Mouse (Mus musculus) heart, embryonic 11.5 days (tissue): ENCODE data around the gene Sbk2. TPM values are rescaled to one million over a fixed set of nuclear protein-coding genes. Genes with fewer than 3 reads are reported as not detected.

Experiments
- ATAC-seq: fragments of 200-750 bp; cut with Nextera tagmentation; replicated peaks from 2 replicates; pipeline ENCODE4 v1.8.0; 2017; ENCODE audit warnings: moderate library complexity; ENCODE audit not compliant: insufficient number of reproducible peaks, low FRiP score, low TSS enrichment
- H3K27ac ChIP-seq: fragments of 300-500 bp; sonication (generic); 2 replicates; pipeline ENCODE4 v1.5.1; 2014; ENCODE audit warnings: mild to moderate bottlenecking, low read depth, low read length
- H3K27me3 ChIP-seq: fragments of 300-500 bp; sonication (generic); 2 replicates; pipeline ENCODE4 v1.6.1; 2014; ENCODE audit warnings: mild to moderate bottlenecking, low read length, mixed read lengths; ENCODE audit not compliant: control insufficient read depth, insufficient read depth
- H3K36me3 ChIP-seq: fragments of 300-500 bp; sonication (generic); 2 replicates; pipeline ENCODE4 v1.6.1; 2014; ENCODE audit warnings: mild to moderate bottlenecking, low read length, moderate library complexity, mixed read lengths; ENCODE audit not compliant: control insufficient read depth, insufficient read depth
- H3K4me1 ChIP-seq: fragments of 300-500 bp; sonication (generic); 2 replicates; pipeline ENCODE4 v1.6.1; 2014; ENCODE audit warnings: low read length; ENCODE audit not compliant: control insufficient read depth, insufficient read depth
- H3K4me2 ChIP-seq: fragments of 300-500 bp; sonication (generic); 2 replicates; pipeline ENCODE4 v1.6.1; 2014; ENCODE audit warnings: mild to moderate bottlenecking, moderate library complexity
- H3K4me3 ChIP-seq: fragments of 300-500 bp; sonication (generic); 2 replicates; pipeline ENCODE4 v1.5.1; 2014; ENCODE audit warnings: low read depth, low read length
- H3K9ac ChIP-seq: fragments of 300-500 bp; sonication (generic); 2 replicates; pipeline ENCODE4 v1.6.1; 2014; ENCODE audit warnings: mild to moderate bottlenecking, low read depth, low read length, moderate library complexity
- H3K9me3 ChIP-seq: fragments of 300-500 bp; sonication (generic); replicated peaks from 2 replicates; pipeline ENCODE4 v1.6.1; 2016; ENCODE audit warnings: low read length; ENCODE audit not compliant: control insufficient read depth
- WGBS: fragments of 180-500 bp; shearing (Covaris S2); extraction: QIAGEN DNeasy Blood & Tissue Kit; methylation state at CpG from one replicate; pipeline ENCODE4 v1.1.7; 2014; ENCODE audit not compliant: insufficient replicate concordance; 5-methylcytosine and 5-hydroxymethylcytosine counted together
- polyA plus RNA-seq: library from polyadenylated mRNA; unstranded; fragments of >200 nt; fragmentation: Nextera tagmentation; extraction: Ambion mirVana; gene quantifications from 2 replicates; pipeline ENCODE4 v1.2.1, GENCODE M21; 2014

The Sbk2 gene
- polyA plus RNA-seq, 1 experiment from 2014 or later, result 3.3 TPM

DNA sequence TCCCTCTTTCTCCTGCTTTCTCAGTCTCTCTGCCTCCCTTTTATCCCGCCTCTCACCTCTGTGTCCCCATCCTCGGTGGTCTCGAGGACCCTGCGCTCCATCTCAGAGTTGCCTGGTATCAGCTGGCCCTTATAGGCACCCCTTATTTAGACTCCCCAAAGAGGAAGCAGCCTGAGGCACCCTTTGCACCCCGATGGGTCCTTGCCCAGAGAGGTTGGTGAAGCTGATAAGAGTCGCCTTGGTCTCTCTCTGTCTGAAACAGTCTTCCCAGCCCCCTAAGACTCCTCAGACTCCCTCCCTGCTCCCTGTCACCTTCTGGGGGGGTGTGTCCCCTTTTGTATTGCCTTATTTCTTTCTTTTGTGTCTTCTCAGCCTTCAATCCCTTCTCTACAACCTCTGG is 6.9 kb upstream of the Sbk2 start, which contains the start of gene Sbk3:
Gene Sbk3, minus strand, starts transcription at position 101 of the 400 bp plus-strand sequence.
- Histone ChIP-seq H3K27me3 (no peaks in the 10 kb centered on the region), H3K9ac (no peak within 1 kb of the TSS), H3K27ac (no peak within 1 kb of the TSS), H3K36me3 (no peaks in the 10 kb centered on the region), H3K4me1 (peaks cover 4% of the 10 kb centered on the region; the same call in 1 of the 2 replicates), H3K4me3 (no peak within 1 kb of the TSS), H3K4me2 (no peak within 1 kb of the TSS), H3K9me3 (no peaks in the 10 kb centered on the region)
- 38% methylated on average over 6 of the region's 6 CpGs for WGBS
- ATAC-seq, result no peak

DNA sequence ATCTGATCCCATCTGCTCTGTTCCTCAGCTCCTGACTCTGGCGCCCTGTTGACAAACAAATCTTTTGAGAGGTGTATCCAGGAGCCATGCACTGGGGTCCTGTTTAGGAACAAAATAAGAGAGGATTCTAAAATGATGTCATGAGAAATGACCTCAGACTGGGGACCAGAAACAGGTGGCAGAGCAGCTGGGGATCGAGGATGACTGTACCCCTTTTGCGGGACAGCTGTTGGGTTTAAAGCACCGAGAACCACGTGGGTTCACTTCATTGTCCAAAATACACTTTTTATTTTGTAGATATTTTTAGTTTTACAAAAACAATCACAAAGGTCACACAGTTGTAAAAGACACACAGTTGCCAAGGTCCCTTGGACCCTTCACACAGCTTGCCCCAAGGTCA is 782 bp upstream of the Sbk2 start:
- Histone ChIP-seq H3K27me3 (no peaks in the 10 kb centered on the region), H3K4me3 (no peak overlapping the region), H3K36me3 (no peaks in the 10 kb centered on the region), H3K27ac (no peak overlapping the region), H3K4me2 (no peak overlapping the region), H3K4me1 (peaks cover 3% of the 10 kb centered on the region; the same call in 1 of the 2 replicates), H3K9ac (no peak overlapping the region), H3K9me3 (no peaks in the 10 kb centered on the region)
- WGBS, result 67% methylated on average over 5 of the region's 5 CpGs
- ATAC-seq, result no peak

DNA sequence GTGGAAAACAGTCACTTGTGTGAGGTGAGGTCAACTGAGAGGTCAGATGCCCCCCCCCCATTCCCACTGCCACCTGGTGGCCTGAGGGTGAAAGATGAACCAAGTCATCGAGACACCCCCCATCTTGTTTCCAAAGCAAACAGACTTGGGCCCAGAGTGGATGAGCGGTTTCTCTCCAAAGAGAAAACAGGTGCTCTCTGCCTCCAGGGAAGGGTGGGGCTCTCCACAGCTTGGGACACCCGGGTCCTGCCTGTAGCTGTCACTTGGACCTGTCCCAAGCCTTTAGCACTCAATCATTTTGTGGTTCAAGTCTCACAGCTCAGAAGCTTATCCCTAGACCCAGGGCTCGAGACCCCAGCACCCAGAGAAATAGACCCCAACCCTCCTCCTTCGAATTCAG is 679 bp downstream of the Sbk2 start:
- Histone ChIP-seq H3K36me3 (no peaks in the 10 kb centered on the region), H3K4me2 (no peak overlapping the region), H3K9ac (no peak overlapping the region), H3K27me3 (no peaks in the 10 kb centered on the region), H3K9me3 (no peaks in the 10 kb centered on the region), H3K4me1 (peaks cover 3% of the 10 kb centered on the region; the same call in 1 of the 2 replicates), H3K27ac (no peak overlapping the region), H3K4me3 (no peak overlapping the region)
- 65% methylated on average over 5 of the region's 5 CpGs for WGBS
- ATAC-seq, result no peak

DNA sequence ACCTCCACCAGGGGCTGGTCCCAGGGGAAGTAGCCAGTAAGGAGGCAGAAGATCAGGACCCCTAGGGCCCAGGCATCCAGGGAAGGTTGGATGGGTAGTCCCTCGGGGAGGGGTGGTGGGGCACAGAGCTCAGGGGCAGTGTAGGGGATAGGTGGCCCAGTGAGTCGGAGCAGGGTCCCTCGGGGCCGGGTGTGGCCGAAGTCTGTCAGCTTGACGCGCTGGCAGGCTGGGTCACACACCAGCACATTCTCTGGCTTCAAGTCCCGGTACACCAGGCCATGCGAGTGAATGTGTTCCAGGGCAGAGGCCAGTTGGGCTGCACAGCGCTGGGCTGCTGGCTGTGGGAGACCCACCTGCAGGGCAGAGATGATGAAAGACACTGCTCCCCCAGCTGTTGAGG is 6.8 kb downstream of the Sbk2 start:
- Histone ChIP-seq H3K27ac (no peak overlapping the region), H3K27me3 (no peaks in the 10 kb centered on the region), H3K4me2 (no peak overlapping the region), H3K4me1 (peaks cover 10% of the 10 kb centered on the region), H3K36me3 (no peaks in the 10 kb centered on the region), H3K4me3 (no peak overlapping the region), H3K9me3 (no peaks in the 10 kb centered on the region), H3K9ac (no peak overlapping the region)
- no peak for ATAC-seq
- 75% methylated on average over 10 of the region's 10 CpGs for WGBS

DNA sequence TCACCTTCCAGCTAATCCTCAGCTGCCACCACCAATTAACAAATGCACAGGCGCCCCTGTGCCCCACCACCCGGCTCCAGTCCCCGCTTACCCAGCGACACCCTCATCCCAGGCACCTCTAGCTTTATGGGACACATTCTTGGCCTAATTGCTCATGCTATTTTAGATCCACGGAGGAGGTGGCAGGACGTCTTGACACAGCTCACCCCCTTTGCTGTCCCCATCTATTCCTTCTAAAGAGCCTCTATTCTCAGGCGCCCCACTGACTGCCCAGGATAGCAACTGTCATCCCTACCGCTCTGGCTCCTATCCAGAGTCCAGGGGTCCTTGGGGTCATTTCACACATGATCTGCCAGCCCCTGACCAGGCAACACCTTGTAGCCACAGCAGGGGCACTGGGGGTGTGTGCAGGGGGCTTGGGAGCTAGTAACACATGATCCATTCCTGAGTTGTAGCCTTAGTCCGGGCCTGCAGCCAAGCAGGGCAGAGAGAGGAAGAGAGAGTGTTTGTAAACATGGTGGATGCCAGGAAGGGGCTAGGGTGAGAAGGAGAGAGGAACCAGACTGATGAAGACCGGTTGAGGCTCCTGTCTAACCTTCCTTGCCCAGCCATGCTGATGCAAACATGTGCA is 10.3 kb downstream of the Sbk2 start:
- ATAC-seq, result peak; percentile 49; the same call in 1 of the 2 replicates
- Histone ChIP-seq H3K9ac (0 out of 2 replicates have a peak overlapping the region, but pooled peaks have one; percentile 46), H3K4me1 (peaks cover 17% of the 10 kb centered on the region), H3K36me3 (no peaks in the 10 kb centered on the region), H3K27me3 (no peaks in the 10 kb centered on the region), H3K27ac (peak overlapping the region; percentile 68), H3K9me3 (no peaks in the 10 kb centered on the region), H3K4me3 (no peak overlapping the region), H3K4me2 (no peak overlapping the region)
- WGBS, result 13% methylated on average over 10 of the region's 10 CpGs

DNA sequence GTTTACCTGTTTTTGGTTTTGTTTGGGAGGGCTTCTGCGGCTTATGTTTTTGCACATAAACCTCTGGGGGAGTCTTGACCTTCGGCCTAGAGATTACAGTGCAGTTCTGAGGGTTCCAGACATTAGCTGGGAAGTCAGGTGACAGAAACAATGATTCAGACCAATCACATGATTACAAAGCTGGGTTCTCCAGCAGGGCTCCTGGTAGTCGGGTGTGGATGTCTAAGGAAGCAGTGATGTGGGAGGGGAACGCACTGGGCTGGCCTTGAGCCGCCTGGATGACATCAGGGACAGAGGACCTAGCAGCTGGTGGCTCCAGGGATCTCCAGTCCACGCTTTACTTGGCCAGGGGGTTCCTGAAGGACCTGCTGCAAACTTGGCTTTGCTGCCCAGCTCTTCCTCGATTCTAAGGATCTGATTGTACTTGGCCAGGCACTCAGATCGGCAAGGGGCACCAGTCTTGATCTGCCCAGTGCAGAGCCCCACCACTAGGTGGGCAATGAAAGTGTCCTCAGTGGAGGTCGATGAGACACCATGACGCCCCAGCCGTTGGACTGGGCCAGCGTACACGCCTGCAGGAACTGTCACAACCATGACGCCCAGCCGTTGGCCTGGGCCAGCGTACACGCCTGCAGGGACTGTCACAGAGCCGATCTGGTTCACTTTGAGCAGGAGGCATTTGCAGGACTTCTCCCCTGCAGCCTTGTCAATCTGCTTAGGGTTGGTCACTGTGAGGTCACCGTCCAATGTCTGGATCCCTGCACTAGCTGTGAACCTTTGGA is 13.5 kb downstream of the Sbk2 start:
- Histone ChIP-seq H3K27ac (no peak overlapping the region), H3K27me3 (no peaks in the 10 kb centered on the region), H3K9me3 (no peaks in the 10 kb centered on the region), H3K4me1 (peaks cover 17% of the 10 kb centered on the region), H3K36me3 (no peaks in the 10 kb centered on the region), H3K4me2 (no peak overlapping the region), H3K4me3 (no peak overlapping the region), H3K9ac (no peak overlapping the region)
- ATAC-seq, result no peak
- 75% methylated on average over 19 of the region's 19 CpGs for WGBS

DNA sequence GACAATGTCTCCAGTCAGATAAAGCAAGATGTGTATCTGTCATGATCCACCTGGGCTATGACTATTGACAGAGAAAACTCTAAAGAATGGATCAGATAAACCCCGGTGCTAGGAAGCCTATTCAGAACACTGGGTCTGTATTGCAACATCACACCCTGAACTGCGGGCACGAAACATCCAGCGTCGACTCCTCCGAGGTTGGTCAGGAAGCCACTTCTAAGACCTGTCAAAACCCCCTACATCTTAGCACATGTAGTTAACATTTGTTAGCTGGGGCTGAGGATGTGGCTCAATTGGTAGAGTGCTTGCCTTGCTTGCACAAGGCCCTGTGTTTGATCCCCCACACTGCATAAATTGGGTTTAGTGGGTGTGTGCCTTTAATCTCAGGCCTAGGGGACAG is 15.8 kb downstream of the Sbk2 start:
- Histone ChIP-seq H3K4me1 (peaks cover 10% of the 10 kb centered on the region), H3K4me3 (no peak overlapping the region), H3K27me3 (no peaks in the 10 kb centered on the region), H3K27ac (no peak overlapping the region), H3K36me3 (no peaks in the 10 kb centered on the region), H3K9ac (no peak overlapping the region), H3K4me2 (no peak overlapping the region), H3K9me3 (no peaks in the 10 kb centered on the region)
- 46% methylated on average over 6 of the region's 6 CpGs for WGBS
- no peak for ATAC-seq

DNA sequence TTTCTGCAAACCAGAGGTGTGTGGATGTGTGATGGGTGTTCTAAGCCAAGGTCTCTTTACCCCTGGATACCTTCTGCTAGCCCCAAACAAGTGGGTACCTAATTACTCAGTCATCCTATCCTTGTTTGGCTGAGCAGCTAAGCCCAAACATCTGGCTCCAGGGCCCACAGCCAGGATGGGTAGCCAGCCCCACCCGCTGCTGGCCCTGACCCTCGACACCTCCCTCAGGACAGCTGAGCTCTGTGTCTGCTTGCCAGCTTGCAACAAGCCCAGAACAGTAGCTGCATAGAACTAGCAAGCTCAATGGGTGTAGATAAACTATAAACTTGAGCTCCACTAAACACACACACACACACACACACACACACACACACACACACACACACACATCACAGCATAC is 16.4 kb downstream of the Sbk2 start:
- Histone ChIP-seq H3K27me3 (no peaks in the 10 kb centered on the region), H3K9ac (no peak overlapping the region), H3K4me3 (no peak overlapping the region), H3K36me3 (no peaks in the 10 kb centered on the region), H3K4me1 (0 out of 2 replicates have a peak, but pooled peaks cover 6% of the 10 kb centered on the region), H3K4me2 (no peak overlapping the region), H3K27ac (no peak overlapping the region), H3K9me3 (no peaks in the 10 kb centered on the region)
- 36% methylated on average over 2 of the region's 2 CpGs for WGBS
- ATAC-seq, result no peak
